Mouse (Mus musculus) T-helper 17 cell (primary cell): Measurements from ENCODE around the gene Epb41l3.
"Not testable (repeated sequence)": the region's sequence is repeated elsewhere in the genome, so short reads cannot be mapped to it uniquely, and the experiment has no call there.

Experiments used
- in situ Hi-C, 2 experiments: fragments of 300-600 bp; cut with MboI, MseI; formaldehyde crosslinking; loops; 1 replicate in 1 of 2; 2 replicates in 1 of 2; pipeline ENCODE4 v1.15.1; 2025; ENCODE audit warnings: high pct_unique_total_duplicates in 2 of 2

The Epb41l3 gene

GRCm38 (mm10) chr17:69105799-69106401 is 30.4 kb downstream of the Epb41l3 start:
- in situ Hi-C loops = loop anchor here in 1 of 2 experiments (5.0 kb wide), 1 partner anchor 924 kb away; no protein-coding TSS in a partner anchor

DNA sequence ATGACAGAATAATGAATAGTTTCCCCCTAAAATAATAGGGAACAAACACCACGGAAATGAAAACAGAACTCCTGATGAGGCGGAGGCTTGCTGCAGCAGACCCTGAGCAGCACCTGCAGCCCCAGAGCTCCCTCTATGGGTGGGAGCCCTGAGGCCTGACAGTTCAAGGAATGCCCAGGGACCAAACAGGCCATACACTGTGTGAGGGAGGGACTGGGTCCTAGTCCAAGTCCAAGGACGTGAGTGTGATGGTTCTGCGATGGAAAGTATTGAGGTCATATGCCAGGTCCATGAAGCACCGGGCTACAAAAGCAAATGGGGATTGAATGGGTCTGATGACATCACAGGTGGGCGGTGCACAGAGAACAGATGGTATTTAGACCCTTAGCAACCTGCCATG is 33.7 kb downstream of the Epb41l3 start:
- in situ Hi-C loops = loop anchor here in 1 of 2 experiments (5.0 kb wide), 1 partner anchor 927 kb away; no protein-coding TSS in a partner anchor

GRCm38 (mm10) chr17:69112232-69112631 is 36.7 kb downstream of the Epb41l3 start:
- in situ Hi-C loops = loop anchor here in 1 of 2 experiments (10.0 kb wide), 1 partner anchor 1367 kb away; no protein-coding TSS in a partner anchor

- in situ Hi-C loops = loop anchor here in 1 of 2 experiments (5.0 to 10.0 kb wide), 2 partner anchors 53 to 1374 kb away; no protein-coding TSS in a partner anchor
Measured at GRCm38 (mm10) chr17:69119183-69119582, 43.7 kb downstream of the Epb41l3 start.

GRCm38 (mm10) chr17:69120533-69121358 is 45.3 kb downstream of the Epb41l3 start:
- in situ Hi-C loops = no loop called here

DNA sequence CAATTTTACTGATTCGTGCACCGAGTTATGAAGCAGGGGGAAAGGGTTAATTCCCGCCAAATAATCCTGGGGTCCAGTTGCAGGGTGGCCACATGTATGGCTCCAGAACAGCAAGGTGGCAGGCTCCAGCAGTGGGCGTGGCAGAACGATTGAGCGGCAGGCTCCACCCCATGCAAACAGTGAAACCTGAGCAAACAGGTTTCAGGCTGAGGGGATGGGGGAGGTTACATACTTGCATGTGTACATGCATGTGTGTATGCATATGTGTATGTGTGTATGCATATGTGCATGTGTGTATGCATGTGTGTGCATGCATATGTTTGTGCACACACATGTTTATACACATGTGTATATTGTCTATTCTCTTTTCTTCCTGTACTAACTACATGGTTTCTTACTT is 46.9 kb downstream of the Epb41l3 start:
- in situ Hi-C loops = not testable (repeated sequence)

GRCm38 (mm10) chr17:69127436-69127835 is 52.0 kb downstream of the Epb41l3 start:
- in situ Hi-C loops = no loop called here

DNA sequence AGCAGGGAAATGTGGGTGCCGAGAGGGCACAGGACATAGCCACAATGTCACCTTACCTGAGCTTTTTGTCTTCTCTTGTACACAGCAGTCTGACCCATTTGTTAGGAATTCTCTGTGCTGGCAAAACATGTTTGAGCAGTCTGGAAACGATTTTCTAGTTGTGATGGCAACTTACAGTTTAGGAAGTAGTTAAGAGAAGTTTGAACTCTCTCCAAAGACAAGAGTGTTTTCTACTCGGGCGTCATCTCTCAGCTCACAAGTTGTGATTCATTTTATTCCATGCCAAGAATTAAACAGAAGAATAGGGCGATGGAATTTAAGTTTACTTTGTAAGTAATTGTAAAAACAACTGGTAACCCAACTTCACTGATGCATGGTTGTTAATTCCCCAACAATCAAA is 52.5 kb downstream of the Epb41l3 start:
- in situ Hi-C loops = no loop called here

- in situ Hi-C loops = no loop called here
Measured at GRCm38 (mm10) chr17:69129434-69129833, 54.0 kb downstream of the Epb41l3 start.

DNA sequence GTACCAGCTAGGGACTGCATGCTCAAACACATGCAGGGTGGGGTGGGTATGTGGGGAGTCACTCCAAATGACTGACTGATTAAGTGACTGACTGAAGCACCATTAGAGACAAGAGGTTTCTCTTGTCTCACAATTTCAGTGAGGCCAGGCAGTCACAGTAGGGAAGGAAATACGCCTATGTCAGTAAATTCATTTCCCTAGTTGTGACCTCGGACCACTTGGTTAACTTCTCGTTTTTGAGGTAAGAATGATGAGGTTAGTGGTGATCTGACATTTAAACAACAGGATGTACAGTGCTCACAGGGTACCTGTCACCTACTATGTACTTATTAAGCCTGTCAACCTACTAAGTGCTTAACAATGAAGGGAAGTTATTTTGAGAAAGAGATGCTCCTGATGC is 67.5 kb downstream of the Epb41l3 start:
- in situ Hi-C loops = no loop called here

DNA sequence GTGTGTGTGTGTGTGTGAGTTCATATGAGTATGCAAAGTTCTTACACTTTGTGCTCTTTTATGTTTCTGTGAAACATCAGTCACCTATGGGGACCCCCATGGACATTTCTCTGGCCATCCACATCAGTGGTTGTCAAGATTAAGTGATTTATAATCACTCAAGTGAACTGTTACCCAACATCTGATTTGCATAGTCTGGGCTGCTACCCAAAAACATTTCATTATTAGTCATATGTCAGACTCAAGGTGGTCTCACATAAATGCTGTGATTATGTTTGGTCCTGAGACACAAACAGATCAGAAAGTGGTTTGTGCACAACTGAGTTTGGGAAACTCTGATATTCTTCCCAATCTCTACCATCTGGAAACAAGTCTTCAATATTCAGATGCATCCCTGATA is 75.3 kb downstream of the Epb41l3 start:
- in situ Hi-C loops = loop anchor here in 1 of 2 experiments (5.0 to 10.0 kb wide), 2 partner anchors 66 to 1764 kb away; no protein-coding TSS in a partner anchor

GRCm38 (mm10) chr17:69151281-69151680 is 75.8 kb downstream of the Epb41l3 start:
- in situ Hi-C loops = loop anchor here in 1 of 2 experiments (5.0 to 10.0 kb wide), 2 partner anchors 66 to 1764 kb away; no protein-coding TSS in a partner anchor

- in situ Hi-C loops = loop anchor here in 1 of 2 experiments (10.0 kb wide), 1 partner anchor 1760 kb away; no protein-coding TSS in a partner anchor
Measured at GRCm38 (mm10) chr17:69155034-69155433, 79.6 kb downstream of the Epb41l3 start.

DNA sequence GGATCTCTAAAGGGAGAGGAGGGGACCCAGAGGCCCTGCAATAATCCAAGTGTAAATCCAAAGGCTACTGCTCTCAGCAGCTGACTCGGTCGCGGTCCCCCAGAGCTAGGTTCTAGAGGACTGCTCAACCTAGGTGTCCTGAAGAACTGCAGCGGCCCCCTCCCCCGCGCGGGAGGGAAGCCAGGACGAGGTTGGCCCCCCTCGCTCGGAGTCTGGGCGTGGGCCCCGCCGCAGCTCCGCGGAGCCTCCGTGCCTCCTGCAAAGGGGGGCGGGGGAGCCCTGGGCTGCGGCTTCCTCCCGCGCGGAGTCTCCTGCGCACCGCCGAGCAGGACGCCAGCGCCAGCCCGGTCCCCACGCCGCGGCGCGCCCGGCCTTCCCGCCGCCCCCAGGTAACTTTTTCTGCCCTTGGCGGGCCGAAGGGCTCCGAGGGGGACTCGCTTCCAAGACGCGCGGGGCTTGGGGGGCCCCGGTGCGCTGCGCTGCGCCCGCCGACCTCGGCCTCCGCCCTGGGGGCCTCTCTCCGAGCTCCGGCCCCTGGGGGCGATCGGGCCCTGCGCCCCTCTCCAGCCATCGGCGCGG is 81.1 kb downstream of the Epb41l3 start:
- in situ Hi-C loops = loop anchor here in 1 of 2 experiments (10.0 kb wide), 1 partner anchor 1758 kb away; no protein-coding TSS in a partner anchor

DNA sequence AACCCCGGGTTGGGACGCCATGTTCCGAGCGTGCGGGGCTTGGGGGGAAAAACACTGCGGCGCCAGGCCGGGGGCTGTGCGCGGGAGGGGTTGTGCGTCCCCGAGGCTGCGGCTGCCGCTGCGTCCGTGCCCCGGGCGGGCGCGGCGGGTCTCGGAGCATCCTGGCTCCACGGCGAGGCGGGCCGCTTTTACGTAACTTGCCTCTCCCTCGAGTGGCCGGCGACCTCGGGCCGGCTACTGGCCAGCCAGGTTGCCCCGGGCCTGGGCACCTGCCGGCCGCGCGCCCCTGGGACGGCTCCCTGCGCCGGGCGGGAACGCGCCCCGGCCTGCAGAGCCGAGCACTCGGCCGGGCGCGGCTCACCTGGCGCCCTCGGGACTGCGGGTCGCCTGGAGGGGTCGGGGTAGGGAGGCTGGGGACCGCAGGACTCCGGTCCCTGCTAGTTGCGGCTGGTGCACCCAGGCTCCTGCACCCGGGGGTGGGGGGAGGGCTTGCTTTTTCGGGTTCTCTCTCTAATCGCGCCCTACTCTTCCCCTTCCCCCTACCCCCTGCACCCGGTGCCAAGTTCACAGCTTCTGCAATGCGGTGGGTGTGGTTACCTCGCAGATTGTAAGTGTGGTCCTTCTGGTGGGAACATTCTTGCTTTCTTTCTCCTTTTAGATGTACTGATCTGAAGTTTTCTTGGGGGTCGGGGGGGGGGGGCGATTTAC is 81.8 kb downstream of the Epb41l3 start:
- in situ Hi-C loops = loop anchor here in 1 of 2 experiments (10.0 kb wide), 1 partner anchor 1758 kb away; no protein-coding TSS in a partner anchor

DNA sequence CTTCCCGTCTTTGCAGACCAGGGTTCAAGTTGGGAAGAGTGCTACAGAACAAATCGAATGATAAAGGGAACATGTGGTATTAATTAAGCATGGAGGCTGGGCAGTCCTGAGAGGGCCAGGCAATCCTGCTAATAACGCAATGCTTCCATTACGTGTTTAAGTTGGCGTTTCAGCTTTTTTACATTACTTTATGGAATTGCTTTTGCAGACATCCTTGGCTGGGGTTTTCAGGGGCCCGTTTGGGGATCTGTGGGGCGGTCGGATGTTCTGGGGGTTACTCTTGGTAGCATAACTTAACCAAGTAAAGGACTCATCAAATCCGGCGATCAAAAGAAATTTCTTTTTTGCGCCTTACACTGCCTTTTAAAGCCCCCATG is 82.3 kb downstream of the Epb41l3 start:
- in situ Hi-C loops = loop anchor here in 1 of 2 experiments (10.0 kb wide), 1 partner anchor 1757 kb away; no protein-coding TSS in a partner anchor

GRCm38 (mm10) chr17:69158690-69159089 is 83.2 kb downstream of the Epb41l3 start:
- in situ Hi-C loops = loop anchor here in 1 of 2 experiments (10.0 kb wide), 1 partner anchor 1756 kb away; no protein-coding TSS in a partner anchor

GRCm38 (mm10) chr17:69162731-69163130 is 87.2 kb downstream of the Epb41l3 start:
- in situ Hi-C loops = no loop called here

- in situ Hi-C loops = no loop called here
Measured at GRCm38 (mm10) chr17:69176949-69177501, 101.5 kb downstream of the Epb41l3 start.

DNA sequence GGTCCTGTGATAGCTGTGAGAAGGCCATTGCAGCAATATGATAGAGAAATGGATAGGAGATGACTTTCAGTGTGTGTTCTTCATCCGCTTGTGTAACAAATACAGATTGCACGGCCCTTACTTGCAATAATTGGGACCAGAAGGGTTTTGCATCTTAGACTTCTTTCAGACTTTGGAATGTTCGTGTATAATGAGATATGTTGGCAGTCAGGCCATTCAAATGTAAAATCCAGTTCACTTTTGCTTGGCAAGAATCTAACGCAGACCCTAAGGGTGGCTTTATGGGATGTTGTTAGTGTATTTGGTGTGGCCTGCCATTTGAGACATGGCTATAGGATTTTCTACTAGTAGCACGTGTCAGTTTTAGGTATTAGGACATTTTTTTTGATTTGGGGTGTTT is 102.5 kb downstream of the Epb41l3 start:
- in situ Hi-C loops = no loop called here
